Mouse (Mus musculus) myocyte (in vitro differentiated cells): ENCODE measurements around the gene Smap2.

Experiments used
- CEBPB ChIP-seq: IDR thresholded peaks from 2 replicates; pipeline ENCODE4 v1.6.1; 2011; ENCODE audit warnings: mild to moderate bottlenecking, moderate library complexity; ENCODE audit not compliant: poor library complexity, insufficient read depth, severe bottlenecking
- E2F4 ChIP-seq: IDR thresholded peaks from one replicate; pipeline ENCODE4 v1.6.1; 2011; ENCODE audit warnings: mild to moderate bottlenecking, control low read depth, moderate library complexity; ENCODE audit not compliant: insufficient read depth
- MAX ChIP-seq: IDR thresholded peaks from one replicate; pipeline ENCODE4 v1.6.1; 2011; ENCODE audit warnings: low read depth, mild to moderate bottlenecking, control low read depth
- POLR2A ChIP-seq: IDR thresholded peaks from one replicate; pipeline ENCODE4 v1.6.1; 2011; ENCODE audit warnings: low read depth, mild to moderate bottlenecking, control low read depth, moderate library complexity; ENCODE audit not compliant: insufficient read length
- SRF ChIP-seq: IDR thresholded peaks from one replicate; pipeline ENCODE4 v1.6.1; 2011; ENCODE audit warnings: low read depth; ENCODE audit not compliant: control insufficient read depth, insufficient read length
- TCF12 ChIP-seq: IDR thresholded peaks from one replicate; pipeline ENCODE4 v1.6.1; 2011; ENCODE audit warnings: mild to moderate bottlenecking, control low read depth; ENCODE audit not compliant: poor library complexity, insufficient read depth, severe bottlenecking
- TCF3 ChIP-seq: IDR thresholded peaks from one replicate; pipeline ENCODE4 v1.6.1; 2011; ENCODE audit warnings: low read depth, control low read depth; ENCODE audit not compliant: insufficient read length
- USF1 ChIP-seq: IDR thresholded peaks from one replicate; pipeline ENCODE4 v1.6.1; 2011; ENCODE audit warnings: low read depth, mild to moderate bottlenecking, control low read depth, moderate library complexity

GRCm38 (mm10) chr4:121028659-121029392, 11.8 kb upstream of the Smap2 start:
- TF ChIP-seq SRF (no peak), TCF12 (no peak), POLR2A (no peak), CEBPB (no peak), USF1 (no peak), E2F4 (no peak), MAX (no peak), TCF3 (no peak)
